Mouse (Mus musculus) Patski (cell line): Measurements from ENCODE around the gene Sstr2. TPM values are rescaled to one million over a fixed set of nuclear protein-coding genes. Genes with fewer than 3 reads are reported as not detected.

Source experiments
- ATAC-seq: fragments of 100-300 bp; one replicate; pipeline ENCODE4 v1.8.0; 2021
- CTCF ChIA-PET: fragments of 350-600 bp; sonication (Branson Sonifier 250); formaldehyde crosslinking; loops from one replicate; lab custom pipeline; 2022; ENCODE audit warnings: inconsistent platforms; lab: Charles Lee
- POLR2A ChIA-PET: fragments of 350-600 bp; sonication (Branson Sonifier 250); formaldehyde crosslinking; loops from one replicate; lab custom pipeline; 2022; ENCODE audit warnings: antibody characterized with exemption, inconsistent platforms; lab: Charles Lee
- DNase-seq: peaks from one replicate; pipeline ENCODE4 v3.0.0-alpha.2; 2011; ENCODE audit warnings: low read depth, low spot score
- H3K27me3 ChIP-seq: fragments of 371-371 bp; one replicate; pipeline ENCODE4 v1.5.1; 2021
- CTCF ChIP-seq: fragments of 100-300 bp; IDR thresholded peaks from one replicate; pipeline ENCODE4 v1.5.1; 2021
- in situ Hi-C: fragments of 300-500 bp; cut with MboI; formaldehyde crosslinking; loops from 3 replicates; pipeline ENCODE4 v1.11.1; 2018; ENCODE audit warnings: low pct_unique_long_range_greater_than_20kb, mixed read lengths
- polyA plus RNA-seq: library from polyadenylated mRNA; unstranded; gene quantifications from one replicate; pipeline ENCODE4 v1.2.3, GENCODE M21; 2021

Sstr2 gene
- 2.1 TPM for polyA plus RNA-seq

GRCm38 (mm10) chr11:113618672-113619419, at the start of gene Sstr2:
TSS of gene Sstr2 (plus strand) at chr11:113619342.
- in situ Hi-C loops: no loop called here
- ATAC-seq (peak; percentile 69), DNase-seq (no peak)
- no peaks in the 10 kb centered on the region for H3K27me3 ChIP-seq
- TF ChIP-seq CTCF: no peak
- CTCF ChIA-PET: interaction anchor here (1.1 to 3.8 kb wide), 6 partner anchors 9 to 443 kb away, joined by 3 to 30 read pairs (median 4); no protein-coding TSS in a partner anchor
- POLR2A ChIA-PET: interaction anchor here (0.6 kb wide), 1 partner anchor 397 kb away, joined by 6 read pairs; no protein-coding TSS in a partner anchor

- no peak for TF ChIP-seq CTCF
- DNase-seq: no peak
- ChIA-PET POLR2A (no interaction called here), CTCF (interaction anchor here (0.7 to 1.1 kb wide), 2 partner anchors 19 to 55 kb away, joined by 3 read pairs; no protein-coding TSS in a partner anchor)
- no peaks in the 10 kb centered on the region for H3K27me3 ChIP-seq
- in situ Hi-C loops: no loop called here
- ATAC-seq: no peak
Observed at GRCm38 (mm10) chr11:113571616-113572015, 47.5 kb upstream of the Sstr2 start.

GRCm38 (mm10) chr11:113572641-113573040, 46.5 kb upstream of the Sstr2 start:
- TF ChIP-seq CTCF: no peak
- no peak for ATAC-seq
- no peaks in the 10 kb centered on the region for H3K27me3 ChIP-seq
- ChIA-PET CTCF (no interaction called here), POLR2A (no interaction called here)
- in situ Hi-C loops: no loop called here
- no peak for DNase-seq

GRCm38 (mm10) chr11:113577221-113577620, 41.9 kb upstream of the Sstr2 start:
- ATAC-seq: no peak
- CTCF ChIA-PET: no interaction called here
- POLR2A ChIA-PET: no interaction called here
- in situ Hi-C loops: no loop called here
- no peak for TF ChIP-seq CTCF
- no peaks in the 10 kb centered on the region for H3K27me3 ChIP-seq
- DNase-seq: no peak

- no peaks in the 10 kb centered on the region for H3K27me3 ChIP-seq
- TF ChIP-seq CTCF: no peak
- CTCF ChIA-PET: no interaction called here
- DNase-seq (no peak), ATAC-seq (no peak)
- in situ Hi-C loops: no loop called here
- POLR2A ChIA-PET: interaction anchor here (0.6 kb wide), 1 partner anchor 18 kb away, joined by 4 read pairs; no protein-coding TSS in a partner anchor
Observed at GRCm38 (mm10) chr11:113583879-113584661, 35.1 kb upstream of the Sstr2 start.

GRCm38 (mm10) chr11:113586423-113586822, 32.7 kb upstream of the Sstr2 start:
- peak; percentile 28 for ATAC-seq
- POLR2A ChIA-PET: no interaction called here
- CTCF ChIA-PET: no interaction called here
- in situ Hi-C loops: no loop called here
- no peak for TF ChIP-seq CTCF
- DNase-seq: no peak
- H3K27me3 ChIP-seq: no peaks in the 10 kb centered on the region

GRCm38 (mm10) chr11:113588936-113589335, 30.2 kb upstream of the Sstr2 start:
- POLR2A ChIA-PET: no interaction called here
- ATAC-seq (no peak), DNase-seq (no peak)
- CTCF ChIA-PET: no interaction called here
- in situ Hi-C loops: no loop called here
- no peak for TF ChIP-seq CTCF
- no peaks in the 10 kb centered on the region for H3K27me3 ChIP-seq

- ChIA-PET CTCF (no interaction called here), POLR2A (no interaction called here)
- DNase-seq (no peak), ATAC-seq (no peak)
- TF ChIP-seq CTCF: no peak
- no peaks in the 10 kb centered on the region for H3K27me3 ChIP-seq
- in situ Hi-C loops: no loop called here
Observed at GRCm38 (mm10) chr11:113595144-113595543, 24.0 kb upstream of the Sstr2 start.

GRCm38 (mm10) chr11:113597632-113598031, 21.5 kb upstream of the Sstr2 start:
- ChIA-PET CTCF (no interaction called here), POLR2A (no interaction called here)
- H3K27me3 ChIP-seq: no peaks in the 10 kb centered on the region
- in situ Hi-C loops: no loop called here
- DNase-seq (no peak), ATAC-seq (no peak)
- TF ChIP-seq CTCF: no peak

GRCm38 (mm10) chr11:113600526-113601245, 18.5 kb upstream of the Sstr2 start:
- CTCF ChIA-PET: interaction anchor here (1.2 kb wide), 1 partner anchor 54 kb away, joined by 3 read pairs; no protein-coding TSS in a partner anchor
- TF ChIP-seq CTCF: no peak
- in situ Hi-C loops: no loop called here
- no peak for DNase-seq
- POLR2A ChIA-PET: no interaction called here
- H3K27me3 ChIP-seq: no peaks in the 10 kb centered on the region
- no peak for ATAC-seq
